47 mouse cellular contexts compared by ENCODE assay signal in the genomic region with DNA sequence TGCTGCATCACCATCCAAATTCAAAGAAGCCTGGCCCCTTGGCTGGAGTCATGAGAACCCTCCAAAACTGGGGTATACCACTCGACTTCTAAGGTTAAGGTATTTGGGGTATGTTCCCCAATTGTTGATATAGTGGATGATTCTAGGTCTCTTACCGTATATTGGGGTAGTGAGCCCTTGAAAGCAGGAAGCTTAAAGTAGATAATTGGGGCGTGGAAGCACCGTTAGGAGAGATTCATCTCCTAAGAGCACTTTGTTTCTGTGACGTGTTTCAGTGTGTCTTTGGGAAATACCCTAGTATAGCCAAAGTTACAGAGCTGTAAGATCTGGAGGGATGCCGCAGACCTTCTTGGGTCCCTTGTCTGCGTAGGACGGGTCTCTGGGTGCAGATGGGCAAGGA. TPM values are rescaled to one million over a fixed set of nuclear protein-coding genes. Genes with fewer than 3 reads are reported as not detected.
"Had no signal": no experiment of that assay in that cellular context is flagged by ENCODE, and none has a peak within 500 bp of the region (broad histone marks: within the 10 kb centered on the region; RNA-seq: fewer than 3 reads in every experiment).

No protein-coding gene starts in this region.

- H3K4me3 ChIP-seq: limb, embryonic 10.5 days; limb, embryonic 12.5 days; limb, embryonic 13.5 days; limb, embryonic 15.5 days; liver, embryonic 12.5 days; liver, embryonic 13.5 days; liver, embryonic 15.5 days; lung, embryonic 15.5 days; megakaryocyte, embryonic 14.5 days; midbrain, embryonic 10.5 days; midbrain, embryonic 12.5 days; midbrain, embryonic 13.5 days; midbrain, embryonic 15.5 days; myocyte; neural tube, embryonic 12.5 days had no signal

- H3K4me1 ChIP-seq: limb, embryonic 10.5 days; limb, embryonic 12.5 days; limb, embryonic 13.5 days; limb, embryonic 15.5 days; liver, embryonic 12.5 days; liver, embryonic 13.5 days; liver, embryonic 15.5 days; megakaryocyte, embryonic 14.5 days; midbrain, embryonic 10.5 days; midbrain, embryonic 12.5 days; midbrain, embryonic 13.5 days; midbrain, embryonic 15.5 days; neural tube, embryonic 12.5 days had no signal

- H3K9ac ChIP-seq: limb, embryonic 12.5 days; limb, embryonic 13.5 days; limb, embryonic 15.5 days; liver, embryonic 12.5 days; liver, embryonic 13.5 days; liver, embryonic 14.5 days; liver, embryonic 15.5 days; liver, postnatal 0 days; lung, embryonic 14.5 days; lung, embryonic 15.5 days; midbrain, embryonic 12.5 days; midbrain, embryonic 13.5 days; midbrain, embryonic 15.5 days; neural tube, embryonic 12.5 days had no signal

- DNase-seq: left cerebral cortex, postnatal 4 days; liver; liver, embryonic 13.5 days; liver, postnatal 0 days; lung, adult 18-20 months; lung, adult 2 months; lung, postnatal 10 days; lung, postnatal 14 days; lung, postnatal 36 days; lung, postnatal 4 days; midbrain, embryonic 14.5 days had no signal

- H3K9me3 ChIP-seq: limb, embryonic 10.5 days; limb, embryonic 12.5 days; limb, embryonic 13.5 days; limb, embryonic 15.5 days; liver, embryonic 12.5 days; liver, embryonic 13.5 days; liver, embryonic 15.5 days; lung, embryonic 15.5 days; midbrain, embryonic 10.5 days; midbrain, embryonic 12.5 days; midbrain, embryonic 13.5 days; midbrain, embryonic 15.5 days; neural tube, embryonic 12.5 days had no signal

- H3K36me3 ChIP-seq: limb, embryonic 10.5 days; limb, embryonic 12.5 days; limb, embryonic 13.5 days; limb, embryonic 15.5 days; liver, embryonic 12.5 days; liver, embryonic 13.5 days; liver, embryonic 15.5 days; lung, embryonic 15.5 days; midbrain, embryonic 10.5 days; midbrain, embryonic 12.5 days; midbrain, embryonic 13.5 days; midbrain, embryonic 15.5 days; neural tube, embryonic 12.5 days had no signal

- H3K27ac ChIP-seq: limb, embryonic 10.5 days; limb, embryonic 12.5 days; limb, embryonic 13.5 days; limb, embryonic 15.5 days; liver, embryonic 12.5 days; liver, embryonic 13.5 days; liver, embryonic 14.5 days; liver, embryonic 15.5 days; lung, embryonic 15.5 days; macrophage; midbrain, embryonic 10.5 days; midbrain, embryonic 12.5 days; midbrain, embryonic 13.5 days; midbrain, embryonic 15.5 days; neural tube, embryonic 12.5 days had no signal

- H3K27me3 ChIP-seq: limb, embryonic 12.5 days; limb, embryonic 13.5 days; limb, embryonic 15.5 days; liver, embryonic 12.5 days; liver, embryonic 15.5 days; lung, embryonic 15.5 days; midbrain, embryonic 12.5 days; midbrain, embryonic 13.5 days; midbrain, embryonic 15.5 days; neural tube, embryonic 12.5 days had no signal

RNA-seq across cellular contexts. Expression of gene Trcg1, which starts 38.9 kb away (rescaled TPM):
- total RNA-seq: left cerebral cortex, postnatal 10 days; left cerebral cortex, postnatal 14 days; left cerebral cortex, postnatal 25 days; left cerebral cortex, postnatal 36 days; left cerebral cortex, postnatal 4 days; liver, adult 2 months; megakaryocyte progenitor cell, adult 5-6 weeks; megakaryocyte, adult 5-6 weeks; megakaryocyte-erythroid progenitor cell, adult 5-6 weeks; midbrain, postnatal 0 days; monocyte, adult 5-6 weeks had no signal
- polyA plus RNA-seq: limb, embryonic 10.5 days; limb, embryonic 11.5 days; limb, embryonic 12.5 days; limb, embryonic 13.5 days; limb, embryonic 14.5 days; limb, embryonic 15.5 days; liver, adult 2 months; liver, embryonic 11.5 days; liver, embryonic 12.5 days; liver, embryonic 13.5 days; liver, embryonic 14.5 days; liver, embryonic 15.5 days; liver, embryonic 16.5 days; liver, postnatal 0 days; lung, adult 2 months; lung, embryonic 14.5 days; lung, embryonic 15.5 days; lung, embryonic 16.5 days; lung, postnatal 0 days; macrophage; midbrain, embryonic 10.5 days; midbrain, embryonic 11.5 days; midbrain, embryonic 12.5 days; midbrain, embryonic 13.5 days; midbrain, embryonic 14.5 days; midbrain, embryonic 15.5 days; midbrain, embryonic 16.5 days; midbrain, postnatal 0 days; myocyte; neural tube, embryonic 11.5 days; neural tube, embryonic 12.5 days had no signal
